Mouse (Mus musculus) urinary bladder, postnatal 25 days (tissue): ENCODE data around the gene Dnm3.

Source experiments
- DNase-seq: peaks from one replicate; pipeline ENCODE4 v3.0.0; 2022; ENCODE audit warnings: low spot score

The Dnm3 gene

DNA sequence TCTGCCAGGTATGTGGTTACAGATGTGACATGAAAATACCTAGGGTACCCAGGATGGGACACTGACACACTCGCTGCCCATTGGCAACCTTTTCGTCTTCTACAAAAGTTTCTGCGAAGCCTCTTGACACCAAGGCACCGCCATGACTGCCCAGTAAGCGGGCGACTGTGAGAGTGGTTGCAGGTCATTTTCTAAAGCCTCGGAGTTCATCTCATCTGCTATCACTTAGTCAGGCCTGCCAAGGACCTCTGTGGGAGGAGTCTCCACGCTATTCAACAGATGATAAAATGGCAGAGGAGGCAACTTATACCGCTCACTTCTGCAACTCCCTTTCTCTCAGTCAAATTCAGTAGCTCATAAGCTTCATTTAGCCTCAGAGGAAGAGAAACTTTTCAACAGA, 268.8 kb downstream of the Dnm3 start:
- DNase-seq, result no peak

DNA sequence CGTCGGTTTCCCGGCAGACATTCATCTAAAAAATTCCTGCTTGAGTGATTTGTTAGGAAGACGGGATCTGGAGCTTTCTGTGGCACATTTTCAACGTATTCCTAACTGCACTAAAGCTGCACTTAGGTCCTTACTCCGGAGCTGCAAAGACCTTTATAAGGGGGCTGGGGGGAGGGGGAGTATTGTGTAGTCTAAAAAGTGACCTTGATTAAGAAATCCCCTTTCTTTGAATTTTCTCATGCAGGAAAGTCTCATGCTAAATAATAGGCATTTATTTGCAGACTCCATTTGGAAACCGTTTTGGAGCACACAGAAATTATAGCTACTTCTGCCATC, 270.2 kb downstream of the Dnm3 start:
- no peak for DNase-seq

DNA sequence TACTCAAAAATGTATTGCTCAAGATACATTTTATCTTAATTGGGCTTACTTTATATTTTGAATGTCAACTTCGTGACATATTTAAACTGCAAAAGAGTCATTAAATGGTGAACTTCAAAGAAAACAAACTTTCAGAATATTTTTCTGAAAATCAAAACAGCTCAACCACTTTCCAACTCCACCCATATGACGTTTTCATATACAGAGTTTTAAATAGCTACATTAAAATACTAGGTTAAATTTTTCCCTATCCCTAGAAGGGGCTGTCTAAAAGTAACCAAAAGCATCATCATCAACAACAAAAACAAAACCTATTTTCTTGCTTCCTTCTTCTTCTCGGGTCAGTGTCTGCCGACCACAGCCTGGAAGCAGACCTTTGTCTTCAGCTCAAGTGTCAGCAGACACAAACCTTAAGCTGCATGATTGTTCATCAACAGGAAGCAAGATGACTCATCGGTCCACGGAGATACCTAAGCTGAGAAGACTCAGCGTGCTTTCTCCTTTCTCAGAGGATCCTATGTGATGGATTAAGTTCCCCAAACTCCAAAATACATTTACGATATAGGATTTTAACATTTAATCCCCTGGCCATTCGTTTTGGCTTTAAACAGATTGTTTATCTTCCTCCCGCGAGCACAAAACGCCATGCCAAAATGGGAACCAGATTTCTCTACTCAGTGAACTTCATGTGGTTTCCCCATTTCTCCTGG, 270.7 kb downstream of the Dnm3 start:
- no peak for DNase-seq

DNA sequence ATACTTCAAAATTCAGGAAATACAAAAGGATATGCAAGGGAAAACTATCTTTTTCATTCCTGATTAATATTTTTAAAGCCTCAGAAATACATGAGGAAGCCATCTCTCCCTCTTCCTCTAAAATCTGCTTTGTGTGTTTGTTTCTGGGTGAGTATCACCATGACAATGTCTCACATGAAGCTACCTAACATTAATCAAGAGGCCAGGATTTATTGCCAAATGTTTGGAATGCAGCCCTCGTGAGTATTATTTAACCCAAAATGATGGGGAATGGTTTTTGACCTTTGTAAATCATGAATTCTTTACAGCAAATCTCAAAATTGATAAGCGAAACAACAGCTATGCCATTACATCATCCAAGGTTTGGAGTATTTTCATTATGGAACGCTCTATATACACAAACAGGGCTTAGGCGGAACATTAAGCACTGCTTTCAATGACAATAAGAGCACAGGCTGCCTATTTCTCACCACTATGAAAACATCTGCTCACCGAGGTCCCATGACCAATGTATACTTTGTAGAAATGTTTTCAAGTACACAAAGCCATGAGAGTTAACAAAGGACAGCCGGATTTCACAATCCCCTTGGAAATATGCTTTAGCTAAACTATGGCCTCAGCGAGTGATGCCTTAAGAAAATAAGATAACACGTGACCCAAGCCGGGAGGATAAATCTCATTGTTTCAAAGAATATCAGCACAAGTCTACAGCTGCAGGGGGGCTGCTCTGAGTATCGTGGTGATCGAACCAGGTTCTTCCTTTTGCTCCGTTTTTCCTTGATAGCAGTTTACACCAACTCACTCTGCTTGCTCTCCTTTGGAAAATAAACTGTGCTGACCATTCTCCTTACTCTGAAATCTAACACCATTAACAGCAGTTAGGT, 275.1 kb downstream of the Dnm3 start:
- no peak for DNase-seq

DNA sequence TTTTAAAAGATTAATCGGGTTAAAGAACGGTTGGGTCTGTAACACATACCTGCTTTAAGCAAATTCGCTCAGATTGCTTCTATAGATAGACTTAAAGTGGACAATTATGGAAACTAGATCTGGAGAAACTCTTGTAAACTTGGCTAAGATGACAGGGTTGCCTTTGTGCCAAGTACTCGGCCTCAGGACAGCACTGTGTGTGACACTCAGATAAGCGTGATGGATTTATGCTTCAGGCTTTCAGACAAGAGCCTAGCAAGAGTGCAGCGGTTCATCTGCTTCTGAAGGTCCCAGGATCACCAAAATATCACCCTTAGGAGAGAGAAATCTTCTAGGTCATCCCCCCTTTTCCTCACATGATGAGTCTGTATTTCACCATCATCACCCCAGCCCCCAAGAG, 277.4 kb downstream of the Dnm3 start:
- no peak for DNase-seq

DNA sequence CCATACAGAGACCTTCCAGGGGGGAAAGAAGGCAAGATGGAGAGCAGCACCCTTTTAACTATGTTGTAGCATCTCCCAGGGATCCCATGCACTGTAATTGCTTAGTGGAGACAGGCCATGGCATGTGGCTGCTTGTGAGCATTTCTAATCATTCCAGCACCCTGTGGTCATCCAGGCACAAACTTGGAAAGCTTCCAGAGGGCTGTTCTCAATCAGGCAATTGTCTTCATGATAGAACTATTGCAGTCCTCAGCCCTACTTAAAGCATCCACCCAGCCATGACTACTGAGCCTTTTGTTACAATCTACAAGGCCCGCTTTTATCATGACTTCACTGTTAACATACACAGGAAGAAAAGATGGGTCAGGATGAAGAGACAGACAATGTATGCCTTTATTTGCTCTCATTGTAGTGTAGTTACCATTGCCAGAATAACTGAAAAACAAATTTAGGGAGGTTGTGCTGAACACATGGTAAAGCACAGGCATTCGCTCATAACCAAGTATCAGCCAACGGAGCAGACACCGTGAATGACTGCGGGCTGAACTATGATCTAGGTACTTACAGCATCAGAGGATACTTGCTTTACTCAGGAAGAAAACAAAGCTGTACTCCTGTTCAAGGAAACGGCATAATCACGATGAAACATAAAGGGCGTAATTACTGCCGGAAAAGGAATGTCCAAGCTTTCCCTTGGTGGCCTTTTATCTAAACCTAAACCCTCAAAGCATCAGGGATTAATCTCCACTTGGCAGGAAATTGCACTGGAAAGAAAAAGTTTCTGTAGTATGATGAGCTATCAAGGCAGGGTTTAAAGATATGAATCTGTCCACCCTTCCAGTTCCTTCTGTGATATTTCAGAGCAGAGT, 280.8 kb downstream of the Dnm3 start:
- no peak for DNase-seq

DNA sequence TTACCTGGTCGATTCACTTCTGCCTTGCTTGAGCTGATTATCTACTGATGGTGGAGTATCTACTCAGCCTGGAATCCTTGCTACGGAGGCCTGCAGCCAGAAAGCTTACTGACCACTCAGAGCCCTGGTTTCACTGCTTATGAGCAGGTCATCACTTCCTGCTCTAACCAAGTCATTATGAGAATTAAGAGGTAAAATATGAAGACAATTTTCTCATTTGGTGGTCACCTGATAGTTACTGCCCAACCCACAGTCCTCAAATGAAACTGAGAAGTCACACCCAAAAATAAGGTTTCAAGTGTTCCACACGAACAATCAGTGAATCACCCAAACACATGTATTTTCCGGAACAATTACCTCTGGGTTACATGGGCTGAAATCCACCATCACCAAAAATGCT, 289.1 kb downstream of the Dnm3 start:
- DNase-seq, result no peak

DNA sequence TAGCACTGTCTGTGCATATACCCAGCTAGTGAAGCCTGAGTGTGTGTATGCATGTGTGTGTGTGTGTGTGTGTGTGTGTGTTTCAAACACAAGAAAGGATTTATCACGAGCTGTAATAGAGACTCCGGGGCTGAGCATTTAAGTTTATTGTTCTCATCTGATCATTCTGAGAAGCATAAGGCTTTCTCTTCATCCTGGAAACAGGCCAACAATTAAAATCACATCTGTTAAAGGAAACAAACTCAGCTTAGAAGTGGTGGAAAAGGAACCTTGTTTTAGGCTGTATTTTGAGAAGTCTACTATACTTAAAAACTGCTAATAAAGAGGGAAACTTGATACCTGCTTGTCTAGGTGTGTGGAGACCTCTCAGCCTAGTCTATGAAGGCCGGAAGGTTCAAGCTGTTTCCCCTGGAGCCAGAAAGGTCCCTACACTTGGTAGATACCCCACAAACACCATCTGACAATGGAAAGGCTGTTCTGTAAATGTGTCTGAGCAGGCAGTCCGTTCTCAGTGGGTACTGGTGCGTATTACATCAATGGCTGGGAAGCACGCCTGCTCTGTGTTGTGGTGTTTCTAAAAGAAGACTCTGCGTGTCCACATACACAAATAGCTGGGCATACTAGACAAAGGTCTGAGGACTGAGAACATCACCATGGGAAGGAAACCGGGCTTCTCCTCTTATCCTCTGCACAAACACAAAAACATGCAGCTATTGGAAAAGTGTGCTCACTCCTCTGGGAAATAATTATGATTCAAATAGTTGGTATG, 290.3 kb downstream of the Dnm3 start:
- no peak for DNase-seq

DNA sequence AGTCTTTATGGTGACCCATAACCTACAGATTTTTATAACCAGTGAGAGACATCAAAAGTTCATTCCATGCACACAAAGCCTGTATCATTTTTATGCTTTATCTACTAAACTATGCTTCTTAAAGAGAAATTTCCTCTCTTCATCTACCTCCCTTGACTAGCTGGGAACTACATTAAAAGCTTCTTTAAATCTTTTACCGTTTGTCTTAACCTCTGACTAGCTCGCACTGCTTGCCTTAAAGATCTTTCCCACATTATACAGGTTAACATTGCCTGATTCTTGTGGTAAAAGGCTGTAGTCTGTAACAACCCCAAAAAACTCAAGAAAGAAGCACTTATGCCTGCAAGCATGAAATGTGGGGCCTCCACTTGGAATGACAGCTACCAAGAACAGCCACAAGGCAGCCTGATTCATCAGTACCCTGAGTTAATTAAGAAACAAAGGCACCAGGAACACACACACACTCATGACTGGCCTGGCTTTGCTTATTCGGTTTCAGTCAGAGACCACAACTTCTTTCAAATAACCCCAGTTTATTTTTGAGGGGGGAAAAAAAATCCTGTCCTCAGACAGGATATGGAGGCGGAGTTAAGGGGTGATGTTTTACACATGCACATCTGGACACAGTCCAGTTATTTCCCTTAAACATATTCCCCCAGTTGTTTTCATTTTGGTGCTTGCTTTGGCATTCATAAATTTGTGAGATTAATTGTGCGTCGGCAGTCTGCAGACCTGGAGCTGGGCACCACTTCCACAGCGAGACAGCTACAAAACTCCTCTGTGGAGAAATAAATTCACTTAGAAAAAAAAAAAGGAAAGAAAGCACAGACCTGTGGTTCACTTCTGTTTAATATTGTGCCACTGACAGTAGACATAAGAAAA, 291.1 kb downstream of the Dnm3 start:
- no peak for DNase-seq

DNA sequence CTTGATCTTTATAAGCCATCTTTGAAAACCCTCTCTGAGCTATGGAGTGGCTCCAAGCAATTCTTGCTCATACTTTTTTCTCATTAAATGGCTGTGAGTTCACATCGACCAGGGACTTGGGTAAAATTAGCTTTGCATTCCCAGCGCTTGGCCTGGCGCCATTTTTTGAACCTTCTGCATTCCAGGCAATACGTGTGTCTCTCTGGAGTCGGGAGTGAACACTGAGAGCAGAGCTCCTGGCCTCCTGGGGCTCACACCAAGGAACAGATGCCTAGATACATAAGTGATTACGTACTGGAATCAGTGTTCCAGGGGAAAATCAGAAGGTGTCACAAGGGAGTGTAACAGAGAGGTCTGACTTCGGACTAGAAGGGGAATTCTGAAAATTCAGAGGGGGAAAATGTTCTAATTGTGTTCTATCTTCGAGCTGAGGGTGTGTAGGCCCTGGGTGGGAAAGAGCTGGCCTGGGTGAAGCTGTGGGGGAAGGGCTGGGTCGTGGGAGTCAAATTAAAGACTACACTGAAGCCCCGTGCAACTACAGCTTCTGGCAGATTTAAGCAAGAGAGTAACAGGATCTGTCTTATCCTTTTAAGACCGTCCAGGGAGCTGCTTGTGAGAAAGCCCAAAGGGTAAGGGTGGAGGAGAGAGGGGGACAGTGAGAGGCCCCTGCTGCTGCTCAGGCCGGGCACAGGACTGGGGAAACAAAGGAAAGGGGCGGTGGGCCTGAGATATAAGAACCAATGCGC, 293.7 kb downstream of the Dnm3 start:
- DNase-seq, result no peak

DNA sequence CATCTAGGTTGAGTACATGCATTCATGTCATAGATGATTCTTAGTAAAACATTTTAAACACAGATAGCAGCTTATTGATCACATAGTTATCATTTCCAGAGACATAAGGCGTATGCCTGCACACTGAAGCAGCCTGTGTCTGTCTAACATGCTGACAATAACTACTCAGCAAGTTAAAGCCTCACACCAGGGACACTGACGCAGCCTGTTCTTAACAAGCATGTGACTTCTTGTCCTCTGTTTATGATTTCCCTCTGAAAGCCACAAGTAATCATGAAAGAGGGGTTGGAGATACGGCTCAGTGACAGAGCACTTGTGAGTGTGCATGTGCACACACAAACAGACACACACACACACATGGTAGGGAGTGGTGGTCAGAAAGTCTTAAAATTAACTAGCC, 294.4 kb downstream of the Dnm3 start:
- DNase-seq, result no peak

DNA sequence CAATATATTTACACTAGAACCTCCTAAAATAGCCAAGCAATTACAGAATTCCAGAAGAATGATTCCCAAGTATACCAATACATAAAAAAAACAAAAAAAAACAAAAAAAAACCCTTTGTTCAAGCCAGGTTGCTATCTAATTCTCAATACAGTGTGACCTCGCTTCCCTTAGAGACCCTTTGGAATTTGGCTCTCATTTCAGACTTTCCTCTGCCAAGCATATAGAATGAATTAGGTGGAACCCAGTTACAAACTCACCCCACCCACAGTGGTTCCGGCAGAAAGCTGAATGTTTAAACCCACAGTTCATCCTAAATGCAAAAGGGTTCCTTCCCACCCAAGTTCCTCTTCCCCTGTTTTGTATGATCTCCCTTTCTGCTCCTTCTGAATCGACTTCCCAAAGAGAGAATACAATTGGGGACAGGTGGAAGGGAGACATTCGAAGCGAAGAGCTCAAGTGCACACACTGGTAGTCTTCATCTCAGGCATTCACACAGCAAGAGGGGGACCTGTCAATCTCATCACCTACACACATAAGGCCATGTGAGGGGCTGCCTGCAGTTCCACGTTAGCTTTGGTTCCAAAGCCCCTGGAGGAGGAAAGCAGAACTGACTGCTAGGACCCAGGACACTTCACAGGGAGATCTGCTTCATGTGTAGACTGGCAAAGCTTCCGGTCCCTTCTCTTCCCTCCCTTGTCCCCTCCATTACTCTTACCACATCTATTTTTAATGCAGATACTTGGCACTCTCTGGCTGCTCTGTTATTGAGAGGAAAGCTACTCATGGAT, 296.5 kb downstream of the Dnm3 start:
- DNase-seq, result no peak

DNA sequence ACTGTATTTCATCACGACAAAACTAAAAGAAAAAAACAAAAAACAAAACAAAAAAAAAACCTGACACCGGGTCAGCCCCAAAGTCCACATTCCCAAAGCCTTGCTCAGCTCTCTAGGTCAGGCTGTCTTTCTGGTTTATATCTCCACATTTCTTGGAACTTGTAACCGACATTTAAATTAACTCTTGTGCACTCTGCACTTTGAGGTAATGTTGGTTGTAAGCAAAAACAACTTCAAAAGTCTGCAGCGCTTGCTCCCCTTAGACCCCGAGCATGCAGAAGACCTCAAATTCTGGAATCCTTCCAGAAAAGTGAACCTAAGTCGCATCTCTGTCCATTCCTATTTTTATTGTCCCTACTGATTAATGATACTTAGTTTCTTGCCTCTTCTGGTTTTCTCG, 297.4 kb downstream of the Dnm3 start:
- DNase-seq, result no peak

DNA sequence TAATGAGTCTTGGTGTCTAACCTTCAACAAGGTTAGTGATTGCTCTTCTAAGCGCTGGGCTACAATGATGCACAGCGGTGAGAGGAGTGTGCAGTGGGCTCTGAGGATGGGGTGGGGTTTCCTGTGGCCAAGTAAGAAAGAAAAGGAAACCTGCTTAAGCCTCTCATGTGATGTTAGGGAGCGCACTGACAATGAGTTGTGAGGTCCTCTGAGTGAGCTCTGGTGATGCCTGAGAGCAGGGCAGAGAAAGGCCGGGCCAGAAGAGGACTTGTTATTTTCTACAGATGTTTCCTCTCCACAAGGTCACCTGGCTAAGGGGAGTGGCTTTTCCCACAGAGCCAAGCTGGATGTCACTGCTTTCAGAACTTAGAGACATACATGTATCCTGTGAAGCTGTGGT, 298.4 kb downstream of the Dnm3 start:
- DNase-seq, result no peak

DNA sequence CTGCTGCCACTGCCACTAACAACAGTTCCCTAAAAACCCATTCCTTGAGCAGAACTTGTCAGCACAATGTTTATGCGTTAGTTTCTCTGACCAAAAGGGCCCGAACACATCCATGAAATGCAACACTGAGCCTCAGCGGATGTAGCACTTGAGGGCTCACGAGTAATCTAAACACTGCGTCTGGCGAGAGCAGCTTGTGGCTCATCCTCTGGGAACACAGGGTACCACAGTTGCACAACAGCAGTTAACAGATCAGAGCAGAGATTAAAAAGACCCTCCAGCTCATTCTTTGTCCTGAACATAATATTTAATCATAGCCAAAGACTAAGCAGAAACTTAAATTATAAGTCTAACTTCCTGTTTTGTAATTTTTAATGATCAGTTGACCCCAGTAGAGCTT, 305.0 kb downstream of the Dnm3 start:
- no peak for DNase-seq

DNA sequence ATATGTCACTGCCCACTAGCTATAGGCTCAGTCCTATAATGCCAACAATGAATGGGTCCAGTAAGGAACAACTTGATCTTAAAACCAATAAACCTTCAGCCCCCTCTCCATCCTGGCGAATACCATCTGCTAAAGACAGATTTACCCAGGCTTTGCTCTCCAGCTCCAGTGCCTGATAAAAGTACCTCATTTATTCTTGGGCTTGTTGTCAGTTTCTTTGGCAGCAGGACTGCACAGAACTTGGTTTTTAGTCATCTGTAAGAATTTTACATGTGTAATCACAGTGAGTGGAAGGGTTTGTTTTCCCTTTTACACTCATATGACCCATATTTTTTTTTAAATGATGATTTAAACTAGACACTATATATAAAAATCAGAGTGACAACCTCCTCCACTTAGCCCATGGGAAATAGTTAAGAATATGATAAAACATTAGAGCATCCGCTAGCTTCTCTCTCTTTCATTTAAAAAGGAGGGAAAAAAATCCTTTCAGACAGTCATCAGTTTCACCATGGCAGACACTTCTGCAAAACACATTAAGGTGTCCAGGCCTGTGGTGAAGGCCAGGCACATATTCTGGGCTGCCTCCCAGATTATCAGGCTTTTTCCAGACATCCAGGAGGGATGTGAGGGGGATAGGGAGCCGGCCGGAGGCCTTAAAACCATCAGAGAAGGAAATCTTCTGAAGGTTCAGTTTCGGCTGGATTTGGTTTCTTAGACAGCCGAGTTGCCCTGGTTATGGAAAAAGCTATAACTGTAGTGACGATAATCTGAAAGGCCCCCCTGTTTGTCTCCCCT, 313.9 kb downstream of the Dnm3 start:
- DNase-seq, result no peak

DNA sequence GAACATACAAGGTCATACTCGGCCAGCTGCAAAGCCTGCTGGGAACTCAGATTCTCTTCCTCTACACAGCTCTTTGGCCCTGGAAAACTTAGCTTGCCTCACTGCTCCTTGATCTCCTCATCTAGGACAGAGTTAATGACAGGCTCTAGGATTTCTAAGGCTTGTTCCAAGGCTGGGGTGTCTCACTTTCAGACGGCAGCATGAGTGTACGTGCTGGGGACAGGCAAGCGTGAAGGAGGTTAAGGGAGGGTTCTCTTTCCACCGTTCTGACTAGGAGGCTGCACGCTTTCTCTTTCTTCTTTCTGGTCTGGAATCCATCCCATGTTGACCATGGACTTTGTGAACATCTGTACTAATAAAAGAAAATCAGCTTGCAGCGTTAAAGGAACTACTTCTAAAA, 315.2 kb downstream of the Dnm3 start:
- DNase-seq, result no peak

DNA sequence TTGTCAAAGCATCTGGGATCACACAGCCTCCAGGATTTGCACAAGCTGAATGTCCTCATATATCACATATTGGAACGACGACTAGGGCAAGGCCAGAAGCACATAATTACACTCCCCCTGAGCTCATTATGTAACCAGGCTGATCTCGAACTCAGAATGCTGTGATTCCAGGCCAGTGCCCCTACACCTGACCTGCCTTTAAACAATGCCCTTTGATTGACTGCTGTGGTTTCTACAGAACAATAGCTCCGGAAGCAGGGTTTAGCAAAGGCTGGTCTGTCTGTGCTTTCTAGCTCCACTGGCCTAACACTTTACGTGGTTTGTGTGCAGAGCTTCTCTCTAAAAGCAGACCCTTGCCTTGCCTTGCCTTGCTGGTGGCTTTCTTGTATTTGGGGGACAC, 315.6 kb downstream of the Dnm3 start:
- DNase-seq, result no peak

DNA sequence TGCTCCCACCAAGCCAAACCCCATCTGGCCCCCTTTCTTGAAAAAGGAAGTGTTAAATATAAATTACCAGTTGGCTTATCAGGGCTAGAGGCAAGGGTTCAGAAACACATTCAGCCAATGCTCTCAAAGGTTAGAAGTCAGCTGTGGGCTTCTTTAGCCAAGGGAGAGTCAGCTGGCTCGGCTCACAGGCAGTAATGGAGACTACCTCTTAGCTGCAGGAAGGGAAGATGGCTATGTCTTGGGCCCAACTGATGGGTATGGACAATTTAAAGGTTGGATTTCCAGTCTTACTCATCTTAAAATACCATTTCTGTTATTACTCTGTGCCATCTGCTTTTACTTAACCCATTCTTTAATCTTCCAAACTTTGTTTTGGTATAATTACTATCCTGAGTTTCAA, 317.1 kb downstream of the Dnm3 start:
- DNase-seq, result no peak
